Mouse (Mus musculus) left cerebral cortex, adult 9 months (tissue): ENCODE measurements around the gene Wdfy4.

Experiments
- DNase-seq, 2 experiments: peaks; one replicate each; pipeline ENCODE4 v3.0.0; 2022; ENCODE audit warnings: low spot score in 2 of 2

Wdfy4 gene

DNA sequence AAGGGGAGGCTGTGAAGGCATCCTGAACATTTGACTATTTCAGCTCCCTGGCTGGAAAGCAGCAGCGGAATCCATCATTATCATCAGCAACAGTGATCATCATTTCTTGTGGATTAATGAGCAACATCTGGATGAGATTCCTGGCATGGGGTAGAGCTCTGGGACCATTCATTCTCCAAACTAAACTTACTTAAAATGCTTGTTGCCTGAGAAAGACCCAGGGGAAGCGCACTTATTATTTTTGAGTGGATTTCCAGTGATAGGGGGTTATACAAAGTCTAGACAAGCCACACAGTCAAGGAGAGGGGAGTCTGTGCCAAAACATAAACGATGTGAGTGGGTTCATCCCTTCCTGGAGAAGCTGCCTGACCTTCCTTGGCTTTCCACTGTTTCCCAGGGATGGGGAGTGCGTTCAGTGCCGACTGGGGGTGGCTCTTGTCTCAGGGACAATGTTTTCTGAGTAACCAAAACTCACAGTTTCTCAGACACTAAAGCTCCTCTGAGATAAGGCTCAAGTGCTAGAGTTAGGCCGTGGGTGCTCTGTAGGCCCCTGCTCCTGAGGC lies 201.1 kb downstream of the Wdfy4 start:
- DNase-seq: no peak

DNA sequence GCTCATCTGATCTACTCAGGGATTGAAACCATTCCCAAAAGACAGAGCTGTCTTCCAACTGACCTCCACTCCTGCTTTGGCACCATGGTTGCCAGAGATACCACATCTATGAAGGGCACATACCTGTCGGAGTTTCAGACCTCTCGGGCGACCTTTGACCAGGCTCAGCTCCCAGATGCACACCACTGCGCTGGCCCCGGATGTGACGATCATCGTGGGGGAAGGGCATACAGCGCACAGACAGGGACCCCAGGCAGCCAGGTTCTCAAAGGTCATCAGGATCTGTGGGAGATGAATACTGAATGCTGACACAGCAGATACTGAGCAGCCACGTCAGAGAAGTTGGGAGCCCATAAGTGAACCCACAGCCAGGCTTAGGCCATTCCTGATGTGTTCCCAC lies 214.6 kb downstream of the Wdfy4 start:
- DNase-seq: no peak

DNA sequence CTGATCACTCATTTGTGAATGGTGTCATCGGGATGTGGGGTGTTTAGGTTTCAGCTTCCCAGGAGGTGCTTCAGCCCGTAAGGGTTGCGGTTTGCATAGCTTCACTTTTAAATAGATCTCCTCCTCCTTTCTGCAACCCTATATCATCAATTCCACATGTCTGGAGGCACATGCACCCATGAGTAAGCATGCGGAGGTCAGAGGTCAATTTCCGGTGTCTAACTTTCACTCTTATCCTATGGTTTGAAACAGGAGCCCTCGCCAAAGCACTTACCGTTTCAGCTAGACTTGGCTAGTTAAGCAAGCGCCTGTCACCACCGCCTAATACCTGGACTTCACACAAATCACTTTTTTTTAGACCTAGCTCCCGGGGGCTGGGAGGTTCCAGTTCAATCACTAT lies 220.6 kb downstream of the Wdfy4 start:
- DNase-seq: no peak

DNA sequence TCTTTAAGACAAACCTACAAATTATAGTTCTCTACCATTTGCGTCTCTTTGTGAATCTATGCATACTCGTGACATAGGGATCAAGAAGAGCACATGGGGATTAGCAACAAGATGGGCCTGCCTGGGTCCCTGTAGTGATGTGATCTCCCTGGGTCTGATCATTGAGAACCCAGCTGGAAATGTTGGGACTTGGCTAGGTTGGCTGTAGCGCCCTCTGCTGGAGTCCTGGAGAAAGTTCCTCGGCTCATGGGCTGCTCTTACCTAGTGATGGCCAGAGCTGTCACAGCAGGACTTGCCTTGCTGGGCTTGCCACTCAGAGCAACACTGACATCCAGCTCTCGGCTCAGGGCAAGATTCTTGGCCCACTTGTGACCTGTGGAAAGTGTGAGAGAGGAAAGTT lies 224.8 kb downstream of the Wdfy4 start:
- DNase-seq: peak in 1 of 2 experiments; percentile 77

DNA sequence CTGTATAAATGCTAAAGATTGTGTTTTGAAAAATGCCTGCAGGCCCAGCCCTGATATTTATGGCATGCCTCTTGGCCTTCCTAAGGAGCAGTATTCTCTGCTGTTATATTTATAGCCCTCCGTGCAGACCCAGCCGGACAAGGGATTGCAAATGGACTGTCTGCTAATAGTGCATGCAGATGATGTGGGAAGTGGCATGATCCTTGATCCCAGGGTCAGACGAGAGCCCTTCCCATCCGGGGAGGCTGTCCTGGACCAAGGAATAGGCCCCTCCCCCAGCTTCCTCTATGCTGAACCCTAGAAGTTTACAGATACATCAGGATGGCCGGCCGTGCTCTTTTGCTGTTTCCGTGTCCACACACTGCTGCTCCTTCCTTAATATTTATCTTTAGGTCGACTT lies 226.6 kb downstream of the Wdfy4 start:
- no peak for DNase-seq

DNA sequence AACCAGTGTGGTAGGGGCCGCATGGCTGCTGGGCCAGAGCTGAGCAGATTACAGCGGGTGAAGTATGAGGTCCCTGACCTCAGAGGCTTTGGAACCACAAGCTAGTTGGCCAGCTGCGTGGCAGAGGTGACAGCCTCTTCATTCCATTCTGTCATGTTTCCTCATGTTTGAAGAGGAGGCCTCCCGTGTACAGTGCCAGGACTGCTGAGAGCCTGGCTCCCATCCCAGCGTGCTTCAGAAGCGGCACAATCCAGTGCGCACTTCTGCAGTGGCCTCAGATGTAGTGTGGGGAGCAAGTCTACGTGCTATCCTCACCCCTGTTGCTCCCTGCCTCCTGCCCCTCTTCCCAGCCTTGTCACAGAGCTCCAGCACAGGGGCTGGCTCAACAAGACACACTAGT lies 228.8 kb downstream of the Wdfy4 start:
- DNase-seq: peak in 1 of 2 experiments; percentile 8

DNA sequence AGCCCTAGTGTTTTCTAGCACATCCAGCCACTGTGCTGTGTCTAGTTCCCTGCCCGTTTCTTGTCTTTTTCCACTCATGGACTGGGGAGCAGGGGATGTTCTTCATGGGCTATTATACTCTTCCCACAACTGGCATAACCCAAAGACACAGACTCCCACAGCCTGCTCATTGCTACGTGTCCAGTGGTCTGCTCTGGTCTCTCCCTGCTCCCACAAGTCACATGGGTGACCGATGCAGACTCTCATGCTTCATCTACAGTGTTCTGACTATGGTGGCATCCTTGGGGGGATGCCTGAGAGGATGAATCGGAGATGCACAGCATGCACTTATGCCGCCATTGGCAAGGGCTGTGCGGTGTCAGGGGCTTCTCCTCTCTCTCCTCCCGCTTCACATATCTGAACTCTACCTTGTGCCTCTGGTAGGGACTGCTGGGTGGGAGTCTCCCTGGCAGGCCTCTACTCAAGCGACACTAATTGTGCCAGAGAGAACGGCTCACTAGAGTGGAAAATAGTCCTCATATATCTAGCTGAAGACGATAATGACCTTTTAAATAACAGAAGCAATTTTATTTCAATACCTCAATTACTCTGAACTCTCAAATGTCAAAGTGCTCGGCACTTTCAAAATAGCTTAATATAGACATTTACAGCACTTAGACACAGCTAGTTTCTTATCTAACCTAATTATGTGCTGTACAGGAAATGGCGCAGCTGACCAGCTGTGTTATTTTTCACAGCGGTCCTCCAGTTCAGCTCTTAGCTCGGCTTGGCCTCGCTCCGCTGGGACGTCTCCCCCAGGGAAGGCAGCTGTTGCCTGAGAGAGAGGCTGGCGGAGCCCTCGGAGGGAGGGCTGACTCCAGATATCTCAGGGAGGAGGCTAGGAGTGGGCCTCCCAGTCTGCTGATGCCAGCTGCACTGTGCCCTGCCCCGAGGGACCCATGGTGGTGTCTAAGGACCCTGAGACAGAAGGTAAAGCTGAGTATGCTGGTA lies 234.7 kb downstream of the Wdfy4 start:
- DNase-seq: no peak

DNA sequence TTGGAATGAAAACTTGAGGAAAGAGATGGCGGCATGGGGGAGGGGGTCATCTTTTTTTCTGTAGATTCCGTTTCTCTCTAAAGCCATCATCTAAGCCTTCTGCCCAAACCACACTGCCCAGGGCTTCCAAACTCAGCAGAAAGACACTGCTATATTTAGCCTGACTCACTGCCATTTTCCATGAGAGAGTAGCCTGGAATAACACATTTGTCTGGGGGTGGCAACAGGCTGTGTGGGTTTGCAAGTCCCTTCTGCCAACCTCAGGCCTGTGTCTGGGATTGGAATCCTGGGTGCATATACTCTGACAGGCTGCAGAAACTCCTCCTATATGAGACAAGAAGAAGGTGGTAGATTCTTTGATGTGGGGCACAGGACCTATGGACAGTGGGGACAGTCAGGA lies 237.8 kb downstream of the Wdfy4 start:
- peak in 1 of 2 experiments; percentile 67 for DNase-seq

DNA sequence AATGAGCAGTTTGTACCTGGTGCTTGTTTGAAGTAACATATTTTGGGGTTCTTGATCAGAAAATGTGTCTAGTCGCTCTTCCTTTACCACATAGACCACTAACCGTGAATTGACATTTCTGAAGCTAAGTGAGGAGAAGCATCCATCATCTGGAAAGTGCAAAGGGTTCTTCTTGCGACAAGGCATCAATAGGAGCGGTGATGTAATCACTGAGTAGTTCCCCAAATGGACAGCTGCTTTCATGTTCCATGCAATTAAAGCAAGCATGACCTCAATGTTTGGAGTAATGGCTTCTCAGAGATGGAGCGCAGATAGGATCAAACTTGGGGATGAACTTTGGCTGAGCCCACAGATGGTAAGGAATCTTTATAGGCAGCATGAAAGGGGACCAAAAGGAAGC lies 246.1 kb downstream of the Wdfy4 start:
- no peak for DNase-seq

DNA sequence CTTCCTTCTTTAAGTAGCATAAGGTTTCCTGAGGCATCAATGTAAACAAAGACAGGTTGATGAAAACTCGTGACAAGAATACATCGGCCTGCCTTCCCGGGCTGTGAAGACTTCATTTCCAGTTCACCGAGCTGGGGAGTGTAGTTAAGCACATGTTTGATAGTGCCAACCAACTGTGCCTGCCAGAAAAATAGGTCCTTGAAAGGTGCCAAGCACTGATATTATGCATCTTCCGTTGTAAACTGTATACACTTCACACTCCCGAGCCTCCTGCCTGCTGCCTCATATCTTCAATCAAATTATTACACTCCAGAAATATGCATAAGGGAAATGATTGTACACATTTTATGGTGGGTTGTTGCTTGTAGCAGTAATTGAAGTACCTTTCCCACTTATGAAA lies 251.2 kb downstream of the Wdfy4 start:
- DNase-seq: no peak

DNA sequence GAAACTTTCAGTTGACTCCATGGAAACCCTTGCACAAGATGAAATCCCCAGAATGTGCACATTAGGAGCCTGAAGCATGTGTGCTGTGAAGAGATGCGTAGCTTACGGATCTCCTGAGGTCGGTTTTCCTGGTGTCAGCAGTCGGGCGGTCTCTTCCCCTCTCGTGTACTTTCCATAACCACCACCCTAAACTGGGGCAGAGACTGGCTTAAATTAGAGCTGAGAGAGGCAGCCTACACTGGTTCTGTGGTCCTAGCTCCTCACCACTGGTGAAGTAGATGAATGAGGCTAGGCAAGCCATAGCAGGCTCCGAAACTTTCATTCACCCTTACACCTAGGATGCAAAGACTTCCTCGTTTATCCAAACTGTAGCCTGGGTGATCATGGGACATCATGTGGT lies 253.1 kb downstream of the Wdfy4 start:
- peak in 1 of 2 experiments; percentile 12 for DNase-seq

DNA sequence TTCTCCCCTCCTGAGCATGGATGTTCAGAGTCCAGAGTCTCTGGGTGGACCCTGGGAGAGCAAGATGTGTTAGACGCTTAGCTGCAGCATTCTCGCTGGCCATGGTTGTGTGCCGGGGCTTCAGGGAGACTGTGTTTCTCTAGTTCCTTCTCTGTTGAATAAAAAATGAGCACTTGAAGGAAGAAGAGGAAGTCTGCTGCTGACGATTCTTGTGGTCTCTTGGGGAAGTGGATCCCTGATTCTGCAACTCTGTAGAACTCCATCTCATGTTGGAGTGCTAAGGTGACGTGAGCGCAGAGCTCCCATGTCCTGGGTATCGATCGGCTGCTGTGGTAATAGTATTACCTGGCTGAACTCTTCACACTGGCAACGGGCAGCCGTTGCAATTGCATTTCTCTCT lies 253.6 kb downstream of the Wdfy4 start:
- peak in 1 of 2 experiments; percentile 29 for DNase-seq

DNA sequence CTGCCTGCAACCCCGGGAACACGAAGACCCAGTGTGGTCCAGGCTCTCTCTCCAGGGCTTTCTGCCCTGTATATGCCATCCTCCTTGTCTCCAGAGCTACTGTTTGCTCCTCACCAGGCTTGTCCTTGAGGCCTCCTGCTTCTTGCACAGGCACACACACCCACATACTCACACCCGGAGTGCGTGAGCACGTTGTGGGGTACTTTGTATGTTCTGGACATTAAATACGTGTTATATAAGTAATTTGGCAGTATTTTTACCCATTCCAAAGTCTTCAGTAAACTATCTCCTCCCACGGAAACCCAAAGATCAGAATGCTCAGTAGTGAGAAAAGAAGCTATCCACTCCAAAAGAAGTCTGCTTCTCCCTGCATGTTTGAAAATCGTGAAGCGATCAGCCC lies 261.4 kb downstream of the Wdfy4 start:
- peak in 1 of 2 experiments; percentile 52 for DNase-seq

DNA sequence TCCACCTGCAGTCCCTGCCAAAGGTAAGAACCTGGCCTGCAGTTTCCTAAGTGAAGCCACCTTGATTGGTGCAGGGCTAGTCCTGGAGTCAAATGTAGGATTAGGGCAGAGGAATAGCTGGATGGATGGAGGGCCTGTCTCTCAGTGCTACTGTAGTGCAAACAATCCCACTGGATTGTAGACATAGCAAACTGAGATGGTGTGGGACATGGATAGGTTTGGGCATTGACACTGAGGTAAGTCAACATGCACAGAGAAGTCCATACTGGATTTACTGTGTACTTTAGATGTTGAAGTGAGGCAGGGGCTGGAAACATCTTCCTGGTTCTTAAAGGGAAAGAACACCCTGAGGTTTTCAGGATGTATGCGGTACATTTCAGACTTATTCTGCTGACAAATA lies 267.4 kb downstream of the Wdfy4 start:
- no peak for DNase-seq

DNA sequence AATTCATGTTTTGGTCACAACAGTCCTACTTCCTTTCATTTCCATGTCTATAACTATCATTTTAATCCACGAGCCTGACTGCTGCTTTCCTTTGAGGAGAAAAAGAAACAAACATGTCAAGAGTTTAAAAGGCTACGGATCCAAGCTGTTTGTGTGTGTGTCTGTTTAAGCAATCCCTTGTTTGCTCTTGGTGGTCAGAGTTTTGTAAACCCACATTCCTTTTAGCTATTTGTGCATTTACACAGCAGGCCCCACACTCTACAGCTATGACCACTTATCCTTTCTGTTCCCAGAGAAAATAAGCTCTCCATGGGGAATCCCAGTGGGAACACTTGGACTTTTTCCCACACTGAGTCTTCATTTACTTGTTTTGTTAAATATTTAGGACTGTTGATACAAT lies 269.9 kb downstream of the Wdfy4 start:
- no peak for DNase-seq

DNA sequence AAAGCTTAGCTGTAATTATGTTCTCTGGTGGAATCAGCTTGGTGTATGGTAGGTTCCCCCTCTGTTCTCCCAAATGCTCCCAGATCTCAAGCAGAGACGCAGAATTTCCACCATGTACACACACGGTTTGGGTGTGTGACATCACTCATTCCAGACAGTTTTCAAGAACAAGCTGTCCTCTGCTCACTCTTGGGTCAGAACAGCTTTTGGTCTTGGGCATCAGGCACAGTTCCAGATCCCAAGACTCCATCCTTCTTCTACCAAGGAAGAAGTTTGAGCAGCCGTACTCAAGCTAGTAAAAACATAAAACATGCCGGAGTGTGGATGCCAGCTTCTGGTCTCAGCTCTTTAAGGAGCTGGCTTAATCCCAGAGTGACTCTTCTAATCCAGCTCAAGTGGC lies 274.1 kb downstream of the Wdfy4 start:
- DNase-seq: no peak
